Mouse (Mus musculus) thymus, adult 2 months (tissue): ENCODE data around the gene Rinl.

ENCODE experiments used
- CTCF ChIP-seq: fragments of 200-500 bp; IDR thresholded peaks from 2 replicates; pipeline ENCODE4 v1.5.1; 2012; ENCODE audit warnings: mild to moderate bottlenecking, control low read depth, low read length, moderate library complexity, borderline replicate concordance; ENCODE audit not compliant: control insufficient read depth, poor library complexity, insufficient read depth; ENCODE audit errors: extremely low read depth
- POLR2A ChIP-seq: fragments of 200-500 bp; IDR thresholded peaks from 2 replicates; pipeline ENCODE4 v1.6.1; 2012; ENCODE audit warnings: mild to moderate bottlenecking, low read length, control low read depth, moderate library complexity; ENCODE audit not compliant: control insufficient read depth, poor library complexity, insufficient read depth; ENCODE audit errors: extremely low read depth

DNA sequence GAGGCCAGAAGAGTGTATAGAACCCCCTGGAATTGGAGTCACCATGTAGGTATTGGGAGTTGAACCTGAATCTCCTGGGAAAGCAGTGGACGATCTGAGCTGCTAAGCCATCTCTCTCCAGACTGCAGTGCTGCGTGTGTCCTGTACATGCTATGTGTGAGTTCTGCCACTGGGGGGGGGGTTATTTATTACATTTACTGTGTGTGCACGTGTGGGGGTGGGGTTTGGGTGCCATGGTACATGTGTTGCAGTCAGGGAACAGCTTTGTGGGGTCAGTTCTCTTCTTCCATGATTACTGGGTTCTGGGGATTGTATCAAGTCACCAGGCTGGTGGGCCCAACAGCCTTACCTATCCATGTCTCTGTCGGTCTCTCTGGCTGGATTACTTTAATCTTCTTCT, 18.1 kb downstream of the Rinl start:
- TF ChIP-seq POLR2A = no peak
- no peak for TF ChIP-seq CTCF
